Mouse (Mus musculus) kidney, embryonic 15.5 days (tissue): ENCODE results near the gene Slc10a6. TPM values are rescaled to one million over a fixed set of nuclear protein-coding genes. Genes with fewer than 3 reads are reported as not detected.

Experiments used
- ATAC-seq: fragments of 200-750 bp; cut with Nextera tagmentation; replicated peaks from 2 replicates; pipeline ENCODE4 v1.8.0; 2017; ENCODE audit warnings: moderate TSS enrichment; ENCODE audit not compliant: low FRiP score
- H3K27ac ChIP-seq: fragments of 300-500 bp; sonication (generic); 2 replicates; pipeline ENCODE4 v1.5.1; 2015; ENCODE audit warnings: mild to moderate bottlenecking, inconsistent platforms
- H3K27me3 ChIP-seq: fragments of 300-500 bp; sonication (generic); 2 replicates; pipeline ENCODE4 v1.6.1; 2015; ENCODE audit warnings: inconsistent platforms
- H3K36me3 ChIP-seq: fragments of 300-500 bp; sonication (generic); 2 replicates; pipeline ENCODE4 v1.6.1; 2015; ENCODE audit warnings: inconsistent platforms
- H3K4me1 ChIP-seq: fragments of 300-500 bp; sonication (generic); 2 replicates; pipeline ENCODE4 v1.6.1; 2015; ENCODE audit warnings: inconsistent platforms
- H3K4me2 ChIP-seq: fragments of 300-500 bp; sonication (generic); 2 replicates; pipeline ENCODE4 v1.6.1; 2015; ENCODE audit warnings: moderate library complexity, mild to moderate bottlenecking, inconsistent platforms
- H3K4me3 ChIP-seq: fragments of 300-500 bp; sonication (generic); replicated peaks from 2 replicates; pipeline ENCODE4 v1.5.1; 2015; ENCODE audit warnings: mild to moderate bottlenecking, inconsistent platforms
- H3K9ac ChIP-seq: fragments of 300-500 bp; sonication (generic); 2 replicates; pipeline ENCODE4 v1.6.1; 2015; ENCODE audit warnings: mild to moderate bottlenecking, inconsistent platforms
- H3K9me3 ChIP-seq: fragments of 300-500 bp; sonication (generic); replicated peaks from 2 replicates; pipeline ENCODE4 v1.6.1; 2016; ENCODE audit warnings: inconsistent platforms
- WGBS: fragments of 180-500 bp; shearing (Covaris S2); methylation state at CpG from one replicate; pipeline ENCODE4 v1.1.7; 2015; ENCODE audit warnings: mixed read lengths; 5-methylcytosine and 5-hydroxymethylcytosine counted together
- polyA plus RNA-seq: library from polyadenylated mRNA; unstranded; fragments of >200 nt; fragmentation: Nextera tagmentation; extraction: Ambion mirVana; gene quantifications from 2 replicates; pipeline ENCODE4 v1.2.1, GENCODE M21; 2015

Slc10a6 gene
- 0.19 and 0.32 TPM in 2 replicates for polyA plus RNA-seq

GRCm38 (mm10) chr5:103629111-103629764 is at the start of gene Slc10a6:
TSS of gene Slc10a6 (minus strand) at chr5:103629403.
- Histone ChIP-seq H3K36me3 (no peaks in the 10 kb centered on the region), H3K4me2 (no peak within 1 kb of the TSS), H3K4me3 (no peak within 1 kb of the TSS), H3K27me3 (no peaks in the 10 kb centered on the region), H3K9ac (no peak within 1 kb of the TSS), H3K27ac (no peak within 1 kb of the TSS), H3K4me1 (no peaks in the 10 kb centered on the region), H3K9me3 (no peaks in the 10 kb centered on the region)
- no peak for ATAC-seq
- 65% methylated on average over 17 of the region's 17 CpGs for WGBS

GRCm38 (mm10) chr5:103678974-103679373 is 49.8 kb upstream of the Slc10a6 start:
- Histone ChIP-seq H3K36me3 (no peaks in the 10 kb centered on the region), H3K9me3 (no peaks in the 10 kb centered on the region), H3K4me3 (no peak overlapping the region), H3K27ac (no peak overlapping the region), H3K9ac (no peak overlapping the region), H3K4me1 (no peaks in the 10 kb centered on the region), H3K27me3 (no peaks in the 10 kb centered on the region), H3K4me2 (no peak overlapping the region)
- WGBS: 92% methylated on average over 5 of the region's 5 CpGs
- no peak for ATAC-seq

GRCm38 (mm10) chr5:103677894-103678293 is 48.7 kb upstream of the Slc10a6 start:
- H3K36me3 ChIP-seq: no peaks in the 10 kb centered on the region
- peak; percentile 65 for ATAC-seq

GRCm38 (mm10) chr5:103676289-103676881 is 47.2 kb upstream of the Slc10a6 start:
- no peaks in the 10 kb centered on the region for H3K9me3 ChIP-seq
- no peaks in the 10 kb centered on the region for H3K36me3 ChIP-seq
- no peak overlapping the region for H3K4me2 ChIP-seq
- H3K4me3 ChIP-seq: no peak overlapping the region
- no peak overlapping the region for H3K27ac ChIP-seq
- WGBS: 79% methylated on average over 6 of the region's 6 CpGs
- no peaks in the 10 kb centered on the region for H3K27me3 ChIP-seq
- ATAC-seq: no peak
- H3K9ac ChIP-seq: no peak overlapping the region
- H3K4me1 ChIP-seq: no peaks in the 10 kb centered on the region

More at GRCm38 (mm10) chr5:103677894-103678293, 48.7 kb upstream of the Slc10a6 start:
- H3K4me1 ChIP-seq: no peaks in the 10 kb centered on the region
- H3K4me2 ChIP-seq: no peak overlapping the region
- H3K9me3 ChIP-seq: no peaks in the 10 kb centered on the region
- WGBS: 52% methylated on average over 6 of the region's 6 CpGs
- no peak overlapping the region for H3K27ac ChIP-seq
- no peaks in the 10 kb centered on the region for H3K27me3 ChIP-seq
- no peak overlapping the region for H3K4me3 ChIP-seq
- H3K9ac ChIP-seq: no peak overlapping the region

- H3K27ac ChIP-seq: no peak overlapping the region
- H3K4me3 ChIP-seq: no peak overlapping the region
- H3K27me3 ChIP-seq: no peaks in the 10 kb centered on the region
- H3K4me2 ChIP-seq: no peak overlapping the region
- WGBS: 62% methylated on average over 6 of the region's 6 CpGs
- no peaks in the 10 kb centered on the region for H3K4me1 ChIP-seq
- no peak for ATAC-seq
- H3K9me3 ChIP-seq: no peaks in the 10 kb centered on the region
- no peak overlapping the region for H3K9ac ChIP-seq
- no peaks in the 10 kb centered on the region for H3K36me3 ChIP-seq
Observed at GRCm38 (mm10) chr5:103674482-103674881, 45.3 kb upstream of the Slc10a6 start.

GRCm38 (mm10) chr5:103673611-103674010 is 44.4 kb upstream of the Slc10a6 start:
- Histone ChIP-seq H3K9me3 (no peaks in the 10 kb centered on the region), H3K27ac (no peak overlapping the region), H3K36me3 (no peaks in the 10 kb centered on the region), H3K4me3 (no peak overlapping the region), H3K27me3 (no peaks in the 10 kb centered on the region), H3K4me2 (no peak overlapping the region), H3K4me1 (no peaks in the 10 kb centered on the region), H3K9ac (no peak overlapping the region)
- 80% methylated on average over 4 of the region's 4 CpGs for WGBS
- no peak for ATAC-seq

GRCm38 (mm10) chr5:103671858-103672257 is 42.7 kb upstream of the Slc10a6 start:
- Histone ChIP-seq H3K4me2 (no peak overlapping the region), H3K27me3 (no peaks in the 10 kb centered on the region), H3K9ac (no peak overlapping the region), H3K27ac (no peak overlapping the region), H3K4me1 (no peaks in the 10 kb centered on the region), H3K36me3 (no peaks in the 10 kb centered on the region), H3K9me3 (no peaks in the 10 kb centered on the region), H3K4me3 (no peak overlapping the region)
- no peak for ATAC-seq
- WGBS: 67% methylated on average over 3 of the region's 3 CpGs

- Histone ChIP-seq H3K4me2 (no peak overlapping the region), H3K4me1 (no peaks in the 10 kb centered on the region), H3K9ac (no peak overlapping the region), H3K4me3 (no peak overlapping the region), H3K27ac (no peak overlapping the region), H3K27me3 (no peaks in the 10 kb centered on the region), H3K9me3 (no peaks in the 10 kb centered on the region), H3K36me3 (no peaks in the 10 kb centered on the region)
- WGBS: 79% methylated on average over 2 of the region's 2 CpGs
- ATAC-seq: no peak
Observed at GRCm38 (mm10) chr5:103665876-103666275, 36.7 kb upstream of the Slc10a6 start.

- Histone ChIP-seq H3K4me3 (no peak overlapping the region), H3K4me1 (no peaks in the 10 kb centered on the region), H3K27me3 (no peaks in the 10 kb centered on the region), H3K9ac (no peak overlapping the region), H3K9me3 (no peaks in the 10 kb centered on the region), H3K36me3 (no peaks in the 10 kb centered on the region), H3K4me2 (no peak overlapping the region), H3K27ac (no peak overlapping the region)
- 63% methylated on average over 9 of the region's 9 CpGs for WGBS
- no peak for ATAC-seq
Observed at GRCm38 (mm10) chr5:103664932-103665331, 35.7 kb upstream of the Slc10a6 start.

- Histone ChIP-seq H3K27me3 (0 out of 2 replicates have a peak, but pooled peaks cover 3% of the 10 kb centered on the region), H3K4me2 (no peak overlapping the region), H3K27ac (no peak overlapping the region), H3K9me3 (no peaks in the 10 kb centered on the region), H3K4me1 (peaks cover 12% of the 10 kb centered on the region), H3K9ac (no peak overlapping the region), H3K4me3 (no peak overlapping the region), H3K36me3 (no peaks in the 10 kb centered on the region)
- ATAC-seq: no peak
- 39% methylated on average over 3 of the region's 3 CpGs for WGBS
Observed at GRCm38 (mm10) chr5:103659571-103659970, 30.4 kb upstream of the Slc10a6 start.

- no peak for ATAC-seq
- WGBS: 64% methylated on average over 5 of the region's 5 CpGs
- peaks cover 14% of the 10 kb centered on the region for H3K4me1 ChIP-seq
Observed at GRCm38 (mm10) chr5:103658921-103659320, 29.7 kb upstream of the Slc10a6 start.

GRCm38 (mm10) chr5:103655346-103656118 is 26.3 kb upstream of the Slc10a6 start, which contains the start of gene 1700016H13Rik:
TSS of gene 1700016H13Rik (minus strand) at chr5:103656010.
- Histone ChIP-seq H3K27me3 (0 out of 2 replicates have a peak, but pooled peaks cover 3% of the 10 kb centered on the region), H3K27ac (peak within 1 kb of the TSS; percentile 60; the same call in 1 of the 2 replicates), H3K9ac (peak within 1 kb of the TSS; percentile 54), H3K36me3 (no peaks in the 10 kb centered on the region), H3K4me2 (peak within 1 kb of the TSS; percentile 100), H3K4me1 (peaks cover 14% of the 10 kb centered on the region), H3K9me3 (no peaks in the 10 kb centered on the region), H3K4me3 (peak within 1 kb of the TSS; percentile 65)
- WGBS: under 1% methylated on average over 55 of the region's 56 CpGs
- peak; percentile 88 for ATAC-seq

More at GRCm38 (mm10) chr5:103658921-103659320, 29.7 kb upstream of the Slc10a6 start:
- Histone ChIP-seq H3K4me3 (no peak overlapping the region), H3K27ac (no peak overlapping the region), H3K27me3 (0 out of 2 replicates have a peak, but pooled peaks cover 3% of the 10 kb centered on the region), H3K9ac (no peak overlapping the region), H3K4me2 (no peak overlapping the region), H3K36me3 (no peaks in the 10 kb centered on the region), H3K9me3 (no peaks in the 10 kb centered on the region)
